Mouse (Mus musculus) right cerebral cortex, postnatal 10 days (tissue): ENCODE measurements around the gene 5330417H12Rik.
A peak's percentile ranks its signal among the peaks of the same experiment; 100 is the strongest.

Experiments
- DNase-seq, 2 experiments: peaks; one replicate each; pipeline ENCODE4 v3.0.0; 2021; ENCODE audit warnings: low spot score in 2 of 2

5330417H12Rik gene

DNA sequence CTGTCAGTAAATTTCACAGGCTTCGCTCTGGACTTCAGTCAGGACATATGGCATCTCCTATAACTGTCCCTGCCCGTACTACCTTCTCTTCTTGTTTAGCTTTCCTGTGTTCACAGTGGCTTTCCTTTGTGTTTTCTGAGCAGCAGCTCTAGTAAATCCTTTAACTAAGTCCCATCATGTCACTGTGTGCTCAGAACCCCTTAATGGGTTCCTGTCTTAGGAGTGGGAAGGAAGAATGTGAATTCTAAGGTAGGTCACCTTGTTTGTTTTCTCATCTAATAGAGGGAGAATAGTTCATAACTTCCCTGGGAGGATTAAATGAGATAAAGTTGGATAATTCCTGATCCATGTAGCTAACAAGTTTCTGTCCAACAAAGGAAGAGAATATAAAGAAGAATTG, at the start of gene 5330417H12Rik:
TSS of gene 5330417H12Rik (minus strand) at position 101 of the 400 bp plus-strand sequence.
- no peak for DNase-seq

DNA sequence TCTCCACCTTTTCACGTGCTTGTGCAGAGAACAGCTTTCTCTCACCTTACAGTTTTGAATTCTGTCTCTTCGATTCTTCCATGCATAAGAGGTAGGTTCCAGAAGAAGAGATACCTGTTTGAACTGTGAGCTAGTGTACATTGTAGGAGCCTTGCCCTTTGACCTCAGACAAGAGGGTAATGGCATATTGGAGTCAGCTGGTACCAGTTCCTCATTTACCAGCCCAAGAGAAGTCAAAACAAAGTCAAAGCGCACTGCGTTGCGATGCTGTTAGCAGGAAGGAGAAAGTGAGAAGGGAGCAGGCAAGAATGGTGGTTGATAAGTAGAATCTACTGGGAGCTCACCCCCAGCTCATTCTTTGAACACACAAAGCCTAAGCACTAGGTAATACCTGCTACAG, 43.6 kb upstream of the 5330417H12Rik start:
- DNase-seq, result no peak

DNA sequence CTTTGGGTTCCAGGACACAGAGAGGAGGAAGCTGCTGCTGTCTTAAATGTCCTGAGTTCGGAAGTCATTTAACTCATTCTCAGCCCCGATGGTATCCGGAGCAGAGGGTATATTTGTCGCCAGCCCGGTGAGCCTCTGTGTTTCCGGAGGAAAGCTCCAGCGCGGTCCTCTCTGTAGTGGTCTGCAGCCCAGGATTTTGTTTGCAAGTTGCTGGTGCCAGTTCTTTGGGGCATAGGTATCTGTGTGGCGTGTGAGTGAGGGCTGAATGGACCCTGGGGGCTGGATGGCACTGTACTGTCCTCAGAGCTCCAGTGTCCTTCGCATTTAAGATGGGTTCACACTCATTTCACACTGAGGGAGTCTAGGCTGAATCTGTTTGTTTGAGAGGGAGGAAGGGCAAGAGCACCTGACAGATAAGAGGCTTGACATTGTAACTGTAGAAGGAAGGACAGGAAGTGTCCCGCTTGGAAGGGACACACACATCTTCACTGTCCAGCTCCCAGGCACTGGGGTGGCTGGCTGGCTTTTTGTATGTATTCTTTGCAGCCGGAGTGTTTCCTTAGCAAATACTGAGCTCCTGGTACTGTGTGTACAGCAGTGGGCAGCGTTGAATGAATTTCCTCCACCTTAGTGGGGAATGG, 41.4 kb upstream of the 5330417H12Rik start:
- DNase-seq, result no peak

DNA sequence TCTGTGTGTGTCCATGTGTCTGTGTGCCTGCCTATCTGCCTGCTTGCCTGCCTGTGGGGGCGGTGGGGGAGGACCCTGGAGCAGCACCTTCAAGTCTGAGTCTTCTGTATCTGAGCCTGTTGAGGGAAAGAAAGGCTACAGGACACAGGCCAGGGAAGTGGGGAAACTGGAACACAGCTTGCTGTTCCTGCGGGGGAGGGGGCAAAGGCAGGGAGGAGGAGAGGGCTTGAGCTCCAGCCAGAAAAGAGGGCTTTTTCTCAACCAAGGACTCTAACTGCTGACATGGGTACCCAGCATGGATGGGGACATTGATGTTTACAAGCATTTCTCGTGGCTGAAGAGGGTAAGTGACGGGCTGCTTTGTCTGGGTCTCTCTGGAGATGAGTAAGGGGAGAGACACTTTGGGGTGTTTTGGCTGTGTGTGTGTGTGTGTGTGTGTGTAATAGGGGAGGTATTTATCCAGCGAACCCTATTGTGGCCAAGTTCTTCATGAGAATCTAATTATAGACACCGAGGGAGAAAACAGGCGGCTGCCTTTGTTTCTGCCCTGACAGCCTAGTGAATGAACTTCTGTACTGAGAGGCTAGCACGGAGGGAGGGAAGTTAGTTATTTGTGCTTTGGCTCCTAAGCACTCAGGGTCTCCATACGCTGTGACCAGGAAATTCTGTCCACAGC, 40.8 kb upstream of the 5330417H12Rik start:
- peak; percentile 56 to 66 for DNase-seq

DNA sequence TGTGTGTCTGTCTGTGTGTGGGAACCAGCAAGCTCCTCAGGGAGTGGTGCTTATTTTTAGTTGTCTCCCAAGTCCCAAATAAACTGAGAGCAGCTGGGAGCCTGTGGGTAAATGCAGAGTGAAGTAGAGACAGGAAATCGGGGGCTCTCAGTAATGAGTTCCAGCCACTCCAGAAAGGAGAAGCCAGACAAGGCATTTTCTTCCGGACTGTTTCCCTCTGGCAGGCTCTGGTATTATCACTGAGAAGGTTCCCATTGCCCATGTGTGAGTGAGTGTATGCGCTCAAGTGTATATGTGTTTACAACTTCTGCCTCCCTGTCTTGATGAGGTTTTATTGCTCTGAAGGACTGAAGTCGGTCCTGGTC, 40.2 kb upstream of the 5330417H12Rik start:
- DNase-seq, result peak; percentile 39 to 58

DNA sequence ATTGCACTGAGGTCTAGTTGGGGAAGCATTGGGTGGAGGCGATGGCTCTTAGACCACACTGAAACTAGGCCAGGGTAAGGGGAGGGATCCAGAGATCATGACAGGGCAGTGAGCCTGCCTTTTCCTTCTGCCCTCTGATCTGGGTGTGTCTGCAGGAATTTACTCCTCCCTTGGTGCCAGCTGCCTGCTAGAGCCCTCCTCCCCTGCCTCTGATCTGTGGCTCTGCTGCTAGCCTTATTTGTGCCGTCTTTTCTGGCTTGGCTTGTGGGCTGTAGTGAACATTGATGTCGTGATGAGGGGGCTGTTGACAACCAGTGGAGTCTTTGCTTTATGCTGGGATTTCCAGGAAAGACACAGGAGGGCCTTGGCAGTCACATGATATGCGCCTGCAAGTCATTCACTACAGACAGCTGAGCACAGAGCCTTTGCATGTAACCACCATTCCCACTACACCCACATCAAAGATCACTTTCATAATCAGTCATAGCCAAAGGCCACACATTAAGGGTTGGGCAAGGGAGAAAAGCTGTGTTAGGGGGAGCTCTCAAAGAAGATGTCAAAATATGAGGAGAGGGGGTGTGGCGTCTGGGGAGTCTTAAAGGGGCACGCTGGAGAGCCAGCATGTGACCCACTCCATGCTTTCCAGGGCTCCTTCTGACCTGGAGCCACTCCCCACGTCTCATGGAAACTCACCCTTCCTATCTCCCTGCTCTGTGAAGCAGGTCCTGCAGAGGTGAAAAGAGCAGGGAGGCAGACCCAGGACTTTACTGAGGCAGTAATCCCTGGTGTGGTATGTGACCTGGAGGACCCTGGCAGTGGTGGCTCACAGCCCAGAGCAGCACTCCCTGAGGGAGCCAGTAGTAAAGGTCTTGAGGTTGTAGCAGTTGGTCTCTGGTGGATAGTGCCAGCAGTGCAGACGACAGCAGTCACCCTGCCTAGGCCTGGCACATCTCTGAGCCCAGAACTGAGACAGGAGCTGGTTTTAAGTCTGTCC, 39.4 kb upstream of the 5330417H12Rik start:
- peak; percentile 27 to 28 for DNase-seq

DNA sequence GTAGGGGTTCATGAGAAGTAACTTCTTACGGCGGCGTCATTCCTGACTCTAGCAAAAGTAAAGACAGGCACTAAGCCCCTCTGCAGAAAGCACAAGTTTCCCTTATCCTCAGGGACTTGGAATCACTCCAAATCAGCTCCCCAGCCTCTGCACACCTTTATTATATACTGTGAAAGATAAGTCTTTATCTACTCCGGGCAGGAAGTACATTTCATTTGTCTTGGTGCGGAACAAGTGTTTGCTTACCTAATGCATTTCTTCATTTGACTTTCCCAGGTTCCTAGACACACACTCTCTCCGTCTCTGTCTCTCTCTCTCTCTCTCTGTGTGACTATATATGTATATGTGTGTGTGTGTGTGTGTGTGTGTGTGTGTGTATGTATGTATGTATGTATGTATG, 38.7 kb upstream of the 5330417H12Rik start:
- no peak for DNase-seq

DNA sequence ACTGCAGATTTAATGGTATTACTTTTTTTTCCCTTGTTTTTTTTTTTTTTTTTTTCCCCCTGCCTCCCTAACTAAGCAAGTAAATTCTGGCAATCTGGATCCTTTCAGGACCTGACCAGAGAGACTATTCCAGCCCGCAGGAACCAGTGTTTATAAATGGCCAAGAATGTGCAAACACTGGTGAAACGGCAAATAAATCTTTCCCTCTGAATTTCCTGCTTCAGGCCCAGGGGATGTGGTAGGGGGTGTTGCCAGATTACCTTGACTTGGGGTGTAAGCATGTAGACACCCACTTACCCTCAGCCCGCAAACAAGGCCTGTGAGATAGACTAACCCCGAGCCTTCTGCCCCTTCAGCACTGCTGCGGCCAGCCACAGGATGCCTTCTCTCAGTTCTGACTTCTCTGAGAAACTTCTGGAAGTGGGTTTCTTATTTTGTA, 36.9 kb upstream of the 5330417H12Rik start:
- no peak for DNase-seq

DNA sequence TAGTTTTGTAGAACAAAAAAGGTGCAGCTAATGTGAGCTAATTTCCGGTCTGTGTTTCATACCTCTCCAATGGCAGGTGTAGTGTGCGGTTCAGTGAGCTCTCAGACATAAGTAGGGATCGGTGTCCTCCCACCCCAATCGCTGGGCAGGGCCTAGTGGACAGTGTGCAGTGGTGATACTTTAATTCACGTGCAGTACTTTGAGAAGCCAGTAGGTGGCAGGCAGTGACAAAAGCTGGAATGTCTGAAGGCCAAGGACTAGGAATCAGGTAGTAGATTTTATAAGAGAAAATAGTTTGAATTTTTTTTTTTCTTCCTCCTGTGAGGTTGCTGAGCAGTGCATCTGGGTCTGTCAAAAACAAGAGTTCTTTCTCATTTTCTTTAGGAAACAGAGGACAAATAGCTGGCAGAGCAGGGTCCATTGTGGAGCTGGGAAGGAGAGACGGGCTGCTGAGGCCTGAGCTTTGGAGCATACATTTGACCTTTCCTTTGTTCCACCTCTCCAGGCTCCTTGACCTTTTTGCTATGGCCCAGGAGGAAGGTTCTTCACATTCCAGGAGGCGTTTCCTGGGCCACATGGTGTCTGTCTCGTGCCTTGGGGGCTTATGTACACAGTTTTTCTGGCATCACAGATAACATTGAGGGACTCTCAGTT, 36.4 kb upstream of the 5330417H12Rik start:
- DNase-seq, result peak; percentile 72 to 76

DNA sequence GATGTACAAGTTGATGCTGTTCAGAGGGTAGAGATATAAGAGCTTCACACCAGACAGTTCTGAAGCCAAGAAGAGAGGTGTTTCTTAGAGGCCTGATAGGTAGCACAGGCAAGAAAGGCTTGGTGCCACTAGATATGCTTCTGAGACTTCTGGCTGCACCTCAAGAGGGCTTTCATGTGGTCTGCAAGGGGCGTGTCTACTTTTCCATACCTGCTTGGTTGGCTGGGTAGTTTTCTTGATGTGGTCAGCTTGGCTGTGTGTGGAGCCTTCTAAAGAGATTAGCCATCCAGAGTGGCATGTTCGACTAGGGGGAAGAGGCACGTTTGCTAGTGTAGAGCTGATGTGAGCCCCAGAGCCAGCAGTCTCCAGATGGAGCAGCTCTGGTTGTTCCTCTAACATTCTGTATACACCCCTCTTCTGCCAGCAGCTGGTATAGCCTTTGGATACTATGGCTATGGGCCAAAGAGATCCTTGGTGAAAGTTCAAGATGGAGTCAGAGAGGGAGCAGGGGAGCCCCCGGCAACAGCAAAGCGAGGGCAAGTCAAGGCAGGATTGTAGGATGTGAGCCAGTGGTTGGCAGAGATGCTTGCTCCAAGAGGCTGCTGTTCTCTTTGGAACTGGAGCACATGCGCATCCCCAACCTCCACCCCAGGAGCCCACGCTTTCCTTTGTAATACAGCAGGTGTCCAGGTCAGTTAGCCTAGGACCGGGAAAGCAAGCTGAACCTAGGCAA, 34.4 kb upstream of the 5330417H12Rik start:
- no peak for DNase-seq

DNA sequence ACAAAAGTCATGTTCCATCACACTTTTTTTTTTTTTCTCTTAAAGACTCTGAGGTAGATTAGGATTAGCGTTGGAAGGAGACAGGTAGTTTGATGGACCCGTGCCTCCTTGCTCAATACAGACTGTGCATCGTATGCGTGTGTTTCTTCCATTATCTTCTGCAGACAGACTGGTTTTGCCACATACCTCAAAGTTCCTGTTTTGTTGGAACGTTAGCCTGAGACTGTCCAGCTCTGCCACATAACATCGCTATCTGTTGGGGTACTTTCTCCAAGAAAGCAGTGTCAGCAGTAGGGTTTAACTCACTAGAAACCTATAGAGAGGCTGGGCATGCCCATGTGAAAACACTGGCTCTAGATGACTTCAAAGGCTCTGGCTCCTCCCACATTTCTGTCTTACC, 31.5 kb upstream of the 5330417H12Rik start:
- no peak for DNase-seq

DNA sequence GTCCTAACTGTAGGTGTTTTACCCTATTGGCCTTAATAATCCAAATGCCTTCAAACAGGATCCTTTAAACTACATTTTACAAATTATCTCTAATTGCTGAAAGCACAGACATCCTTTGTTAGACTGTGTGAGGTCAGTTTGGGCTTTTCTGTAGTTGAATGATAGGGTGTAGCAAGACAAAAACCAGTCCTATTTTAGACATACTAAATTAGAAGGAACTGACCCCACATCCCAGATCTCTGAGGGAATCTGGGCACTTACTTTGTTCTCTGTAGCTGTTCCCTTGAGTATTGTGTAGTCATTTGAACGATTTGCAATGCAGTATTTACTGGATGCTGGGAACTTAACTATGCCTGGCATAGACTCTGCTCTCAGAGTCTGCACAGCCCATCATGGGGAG, 26.9 kb upstream of the 5330417H12Rik start:
- DNase-seq, result no peak

DNA sequence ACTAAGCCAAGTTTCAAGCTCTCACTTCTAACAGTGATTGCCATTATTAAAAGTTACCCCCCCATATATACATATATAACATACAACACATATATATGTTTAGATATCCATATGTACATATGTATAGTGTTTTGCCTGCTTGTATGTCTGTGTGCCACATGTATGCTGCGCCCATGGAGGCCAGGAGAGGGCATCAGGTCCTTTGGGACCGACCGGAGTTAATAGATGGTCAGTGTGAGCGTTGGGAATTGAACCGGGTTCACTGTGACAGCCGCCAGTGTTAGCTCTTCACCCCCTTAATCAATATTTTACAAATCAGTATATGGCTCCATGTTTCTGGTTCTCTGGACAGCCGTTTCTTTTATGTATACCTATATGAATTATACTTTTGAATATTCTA, 25.0 kb upstream of the 5330417H12Rik start:
- DNase-seq, result no peak

DNA sequence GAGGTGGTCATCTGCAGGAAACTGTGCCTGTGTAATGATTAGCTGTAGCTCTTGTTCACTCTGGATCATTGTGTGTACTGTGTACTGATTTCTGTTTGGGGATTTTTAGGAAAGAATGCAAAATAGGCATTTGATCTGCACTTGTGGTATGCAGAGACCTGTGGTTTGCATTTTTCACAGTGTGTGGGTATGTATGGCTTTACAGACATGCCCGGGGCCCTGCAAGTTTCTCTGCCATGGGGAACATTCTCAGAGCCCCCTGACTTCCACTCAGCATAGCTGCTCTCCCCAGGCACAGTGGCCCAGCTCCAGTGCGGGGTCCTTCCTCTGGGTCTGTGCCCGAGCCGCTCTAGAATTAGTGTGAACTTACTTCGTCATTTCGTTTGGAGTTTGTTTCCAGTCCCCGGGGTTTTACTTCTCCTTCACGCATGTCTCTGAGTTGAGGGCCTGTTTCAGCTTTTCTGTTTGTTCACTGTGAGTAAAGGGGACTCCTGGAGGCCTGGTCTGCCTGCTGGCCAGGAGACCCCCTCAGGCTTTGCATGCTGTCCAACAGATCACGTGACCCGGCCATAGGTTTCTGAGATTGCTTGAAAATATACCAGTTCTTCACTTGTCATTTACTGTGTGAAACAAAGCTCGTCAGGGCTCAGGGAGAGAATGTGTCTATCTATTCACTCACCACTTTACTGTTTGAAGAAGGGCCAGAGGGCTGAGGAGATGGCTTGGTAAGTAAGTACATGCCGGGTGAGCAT, 24.2 kb upstream of the 5330417H12Rik start:
- DNase-seq, result no peak

DNA sequence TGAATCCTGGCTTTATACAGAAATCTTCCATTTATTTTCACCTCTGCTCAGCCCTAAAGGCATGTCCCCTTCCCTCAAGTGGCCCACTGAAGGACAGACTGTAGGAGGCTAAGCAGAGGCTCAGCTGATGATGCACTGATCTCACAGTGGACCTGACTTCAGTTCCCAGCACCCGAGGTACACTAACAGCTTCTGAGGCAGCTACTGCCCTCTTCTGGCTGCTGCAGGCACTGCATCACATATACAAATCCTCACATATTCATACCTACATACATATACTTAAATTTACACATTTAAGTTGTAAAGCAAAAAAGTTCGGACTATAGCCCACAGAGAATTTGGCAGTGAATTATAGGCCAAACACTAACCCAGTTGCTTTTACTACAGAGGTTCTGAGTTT, 20.0 kb upstream of the 5330417H12Rik start:
- DNase-seq, result no peak

DNA sequence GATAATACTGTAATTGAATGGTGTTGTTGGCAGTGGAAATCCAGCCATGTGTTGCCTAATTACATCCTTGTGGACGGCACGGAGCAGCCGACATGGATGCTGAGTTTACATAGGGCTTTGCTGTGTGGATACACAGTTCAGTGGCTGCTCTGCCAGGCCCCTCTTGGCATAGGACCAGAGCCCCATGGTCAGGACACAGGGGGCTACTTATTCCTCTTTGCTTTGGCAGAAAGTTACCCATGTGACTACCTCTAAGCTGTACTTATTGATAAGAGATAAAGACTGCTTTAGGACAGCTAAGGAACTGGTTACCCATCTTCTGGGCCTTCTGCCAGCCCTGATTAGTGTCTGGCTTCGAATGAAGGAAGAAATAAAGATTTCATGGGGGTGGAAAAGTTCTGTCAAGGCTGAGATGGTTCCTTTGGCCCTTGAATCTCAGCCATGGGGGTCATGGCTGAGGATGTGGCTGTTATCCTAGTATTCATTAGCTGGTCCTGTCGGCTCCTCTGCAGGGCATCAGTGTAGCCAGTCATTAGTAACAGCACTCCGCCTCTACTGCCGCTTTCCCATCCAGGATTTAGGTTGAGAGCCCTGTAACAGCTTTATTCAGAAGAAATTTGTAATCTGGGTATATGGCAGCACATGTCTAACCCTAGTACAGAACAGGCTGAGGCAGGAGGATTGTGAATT, 17.8 kb upstream of the 5330417H12Rik start:
- DNase-seq, result peak; percentile 61 to 64

DNA sequence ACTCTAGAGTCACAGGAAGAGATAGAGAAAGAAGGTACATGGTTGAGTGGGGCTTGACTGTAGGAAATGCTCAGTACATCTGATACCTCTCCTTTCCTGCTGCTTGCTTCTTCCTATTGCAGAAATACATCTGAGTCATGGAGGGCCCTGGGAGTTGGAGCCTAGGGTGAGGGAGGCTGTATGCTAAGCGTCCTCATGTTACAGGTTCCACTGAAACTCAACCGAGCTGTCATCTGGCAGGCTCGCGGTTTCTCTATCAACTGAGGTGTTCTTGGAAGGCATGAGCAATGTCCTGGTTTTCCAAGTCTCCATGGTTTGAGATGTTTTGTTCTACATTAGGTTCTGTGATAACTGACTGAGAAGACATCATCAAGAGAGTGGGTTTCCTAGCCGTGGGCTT, 13.1 kb upstream of the 5330417H12Rik start:
- no peak for DNase-seq

DNA sequence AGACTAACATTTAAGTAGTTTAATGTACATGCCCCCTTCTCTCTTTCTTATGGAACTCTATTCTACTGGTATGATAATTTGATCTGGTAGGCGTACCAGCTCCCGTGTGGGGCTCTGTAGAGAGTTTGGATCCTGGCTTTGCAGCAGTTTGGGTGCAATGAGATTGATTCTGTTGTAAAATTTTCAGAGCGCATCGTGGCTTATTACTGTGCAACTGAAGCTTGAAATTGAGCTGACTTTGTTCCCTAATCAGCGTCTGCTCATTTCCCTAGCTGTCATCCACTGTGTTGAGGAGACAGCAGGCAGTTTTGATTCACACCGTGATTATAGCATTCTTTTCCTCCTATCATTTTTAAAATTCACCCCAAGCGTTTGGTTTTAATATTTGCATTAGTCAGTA, 12.4 kb upstream of the 5330417H12Rik start:
- DNase-seq, result no peak

DNA sequence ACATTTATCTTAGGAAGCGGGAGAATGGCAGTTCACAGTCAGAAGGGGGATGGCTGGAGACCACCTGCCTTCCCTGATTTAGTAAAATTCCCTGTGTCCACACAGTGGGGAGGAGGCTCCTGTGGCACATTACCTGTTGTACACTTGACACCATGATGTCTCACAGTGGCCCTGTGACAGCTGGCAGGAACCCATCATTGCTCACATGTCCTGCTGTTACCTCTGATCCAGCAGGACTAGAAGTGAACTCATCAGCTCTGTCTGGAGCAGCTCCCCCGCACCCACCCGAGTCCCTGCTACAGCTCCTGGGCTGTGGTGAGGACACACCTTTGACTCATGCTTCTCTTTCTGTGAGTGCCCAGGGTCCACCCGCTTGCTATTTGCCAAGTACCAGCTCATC, 8.2 kb upstream of the 5330417H12Rik start:
- DNase-seq, result no peak

DNA sequence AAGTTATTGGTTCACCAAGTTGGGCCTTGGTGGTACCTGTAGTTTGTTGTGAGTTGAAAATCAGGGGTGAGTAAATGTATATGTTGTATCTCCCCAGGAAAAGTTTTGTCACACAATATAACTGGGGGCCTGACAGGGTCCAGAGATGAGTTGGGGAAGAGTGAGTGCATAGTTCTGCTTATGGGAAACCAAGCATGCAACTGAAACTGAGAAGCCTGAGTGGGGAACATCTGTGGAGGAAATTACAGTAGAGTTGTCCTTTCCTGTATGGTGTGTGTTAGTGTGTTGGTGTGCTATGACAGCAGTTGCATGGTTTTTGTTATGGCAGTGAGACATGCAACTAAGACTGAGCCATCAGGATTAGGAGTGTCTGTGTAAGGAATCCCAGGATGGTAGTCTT, 3.4 kb upstream of the 5330417H12Rik start:
- no peak for DNase-seq
